Mouse (Mus musculus) myocyte (in vitro differentiated cells): ENCODE measurements around the gene Odc1. TPM values are rescaled to one million over a fixed set of nuclear protein-coding genes. Genes with fewer than 3 reads are reported as not detected.

ENCODE experiments used
- H3K27me3 ChIP-seq: one replicate; pipeline ENCODE4 v1.6.1; 2011; ENCODE audit not compliant: control insufficient read depth, insufficient read depth, insufficient read length
- H3K36me3 ChIP-seq: one replicate; pipeline ENCODE4 v1.6.1; 2011; ENCODE audit not compliant: control insufficient read depth, insufficient read depth
- H3K4me2 ChIP-seq: one replicate; pipeline ENCODE4 v1.6.1; 2011; ENCODE audit warnings: low read depth, control low read depth
- H3K4me3 ChIP-seq: one replicate; pipeline ENCODE4 v1.5.1; 2011; ENCODE audit warnings: mild to moderate bottlenecking, control low read depth, moderate library complexity
- H3K79me2 ChIP-seq: one replicate; pipeline ENCODE4 v1.6.1; 2011; ENCODE audit not compliant: control insufficient read depth, insufficient read depth
- H3ac ChIP-seq: one replicate; pipeline ENCODE4 v1.6.1; 2011; ENCODE audit not compliant: control insufficient read depth, insufficient read length
- CEBPB ChIP-seq: IDR thresholded peaks from 2 replicates; pipeline ENCODE4 v1.6.1; 2011; ENCODE audit warnings: mild to moderate bottlenecking, moderate library complexity; ENCODE audit not compliant: poor library complexity, insufficient read depth, severe bottlenecking
- E2F4 ChIP-seq: IDR thresholded peaks from one replicate; pipeline ENCODE4 v1.6.1; 2011; ENCODE audit warnings: mild to moderate bottlenecking, control low read depth, moderate library complexity; ENCODE audit not compliant: insufficient read depth
- MAX ChIP-seq: IDR thresholded peaks from one replicate; pipeline ENCODE4 v1.6.1; 2011; ENCODE audit warnings: low read depth, mild to moderate bottlenecking, control low read depth
- MYOD1 ChIP-seq, 3 experiments: IDR thresholded peaks; one replicate each; pipeline ENCODE4 v1.6.1; 2011; ENCODE audit warnings: control low read depth in 2 of 3, low read depth in 2 of 3, mild to moderate bottlenecking in 2 of 3, moderate library complexity in 1 of 3; ENCODE audit not compliant: insufficient read length in 2 of 3, control insufficient read depth in 1 of 3
- MYOG ChIP-seq, 3 experiments: IDR thresholded peaks; one replicate each; pipeline ENCODE4 v1.6.1; 2011; ENCODE audit warnings: control low read depth in 2 of 3, low read depth in 2 of 3, mild to moderate bottlenecking in 2 of 3; ENCODE audit not compliant: insufficient read length in 2 of 3, control insufficient read depth in 1 of 3, insufficient read depth in 1 of 3
- POLR2A ChIP-seq: IDR thresholded peaks from one replicate; pipeline ENCODE4 v1.6.1; 2011; ENCODE audit warnings: low read depth, mild to moderate bottlenecking, control low read depth, moderate library complexity; ENCODE audit not compliant: insufficient read length
- POLR2AphosphoS2 ChIP-seq: IDR thresholded peaks from one replicate; pipeline ENCODE4 v1.6.1; 2011; ENCODE audit warnings: low read depth, control low read depth; ENCODE audit not compliant: insufficient read length
- REST ChIP-seq: IDR thresholded peaks from one replicate; pipeline ENCODE4 v1.6.1; 2011; ENCODE audit warnings: mild to moderate bottlenecking, control low read depth, moderate library complexity; ENCODE audit not compliant: insufficient read depth, insufficient read length
- SRF ChIP-seq: IDR thresholded peaks from one replicate; pipeline ENCODE4 v1.6.1; 2011; ENCODE audit warnings: low read depth; ENCODE audit not compliant: control insufficient read depth, insufficient read length
- TCF12 ChIP-seq: IDR thresholded peaks from one replicate; pipeline ENCODE4 v1.6.1; 2011; ENCODE audit warnings: mild to moderate bottlenecking, control low read depth; ENCODE audit not compliant: poor library complexity, insufficient read depth, severe bottlenecking
- TCF3 ChIP-seq: IDR thresholded peaks from one replicate; pipeline ENCODE4 v1.6.1; 2011; ENCODE audit warnings: low read depth, control low read depth; ENCODE audit not compliant: insufficient read length
- USF1 ChIP-seq: IDR thresholded peaks from one replicate; pipeline ENCODE4 v1.6.1; 2011; ENCODE audit warnings: low read depth, mild to moderate bottlenecking, control low read depth, moderate library complexity
- polyA plus RNA-seq: library from polyadenylated mRNA; unstranded; fragments of >200 nt; fragmentation: generic; extraction: Trizol; gene quantifications from one replicate; pipeline ENCODE4 v1.2.1, GENCODE M21; 2012; ENCODE audit warnings: missing spikeins

Gene Odc1
- polyA plus RNA-seq, 1 experiment: 199 TPM

GRCm38 (mm10) chr12:17529180-17529579, 15.4 kb upstream of the Odc1 start:
- Histone ChIP-seq H3K27me3 (peaks cover 5% of the 10 kb centered on the region), H3ac (no peak overlapping the region), H3K4me2 (no peak overlapping the region), H3K4me3 (no peak overlapping the region), H3K36me3 (no peaks in the 10 kb centered on the region), H3K79me2 (no peaks in the 10 kb centered on the region)
- TF ChIP-seq POLR2A: no peak
- TF ChIP-seq TCF3: no peak
- TF ChIP-seq E2F4: no peak
- no peak for TF ChIP-seq MAX
- TF ChIP-seq MYOD1 (IDR thresholded peaks at IDR 0.05; ENCODE audit: control insufficient read depth in 1 of 3, insufficient read length in 2 of 3, low read depth in 2 of 3): peak in 1 of 3 experiments; percentile 10
- TF ChIP-seq POLR2AphosphoS2: no peak
- TF ChIP-seq TCF12: no peak
- TF ChIP-seq SRF: no peak

DNA sequence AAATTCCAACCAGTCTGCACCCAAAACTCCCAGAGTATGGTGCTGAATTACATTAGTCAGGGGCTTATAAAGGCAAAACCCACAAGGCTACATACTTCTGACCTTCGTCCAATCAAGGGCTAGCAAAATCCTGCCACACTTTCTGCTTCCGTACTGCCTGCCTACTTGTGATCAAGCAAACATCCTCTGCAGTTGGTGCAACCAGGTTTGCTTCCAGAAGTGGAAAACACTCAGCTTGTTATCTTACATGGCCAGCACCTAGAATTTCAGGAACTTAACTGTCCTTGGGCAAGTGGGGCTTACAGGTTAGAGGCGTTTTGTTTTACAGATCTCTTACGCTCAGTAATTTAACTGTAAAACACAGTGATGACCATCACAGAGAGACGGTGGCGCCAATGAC, 14.9 kb upstream of the Odc1 start:
- H3K36me3 ChIP-seq: no peaks in the 10 kb centered on the region
- no peak for TF ChIP-seq TCF12
- no peak for TF ChIP-seq MYOD1 (IDR thresholded peaks at IDR 0.05; ENCODE audit: control insufficient read depth in 1 of 3, insufficient read length in 2 of 3, low read depth in 2 of 3)
- H3K79me2 ChIP-seq: no peaks in the 10 kb centered on the region
- peaks cover 5% of the 10 kb centered on the region for H3K27me3 ChIP-seq
- H3K4me2 ChIP-seq: no peak overlapping the region
- no peak overlapping the region for H3K4me3 ChIP-seq
- no peak overlapping the region for H3ac ChIP-seq

DNA sequence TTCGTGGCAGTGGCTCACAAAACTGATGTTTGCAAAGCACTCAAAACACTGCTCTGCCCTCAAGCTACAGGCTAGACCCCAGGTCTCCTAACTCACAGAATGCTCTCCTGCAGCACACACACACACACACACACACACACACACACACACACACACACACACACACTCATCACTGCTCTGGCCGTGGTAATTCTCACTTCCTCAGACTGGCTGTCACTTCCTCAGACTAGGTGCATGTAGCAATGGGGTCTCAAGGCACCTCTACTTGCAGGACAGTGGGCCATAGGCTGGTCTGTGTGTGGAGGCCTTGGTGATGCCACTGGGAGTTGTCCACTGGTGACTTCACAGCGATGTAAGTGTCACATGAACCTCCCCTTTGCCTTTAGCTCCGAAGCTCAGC, 13.8 kb upstream of the Odc1 start:
- Histone ChIP-seq H3K36me3 (no peaks in the 10 kb centered on the region), H3K4me3 (no peak overlapping the region), H3ac (no peak overlapping the region), H3K27me3 (peaks cover 5% of the 10 kb centered on the region), H3K79me2 (no peaks in the 10 kb centered on the region), H3K4me2 (no peak overlapping the region)
- TF ChIP-seq MAX: no peak
- TF ChIP-seq TCF12: no peak
- TF ChIP-seq MYOG (IDR thresholded peaks at IDR 0.05; ENCODE audit: control insufficient read depth in 1 of 3, insufficient read depth in 1 of 3, insufficient read length in 2 of 3, low read depth in 2 of 3): no peak
- TF ChIP-seq MYOD1 (IDR thresholded peaks at IDR 0.05; ENCODE audit: control insufficient read depth in 1 of 3, insufficient read length in 2 of 3, low read depth in 2 of 3): no peak
- no peak for TF ChIP-seq USF1
- no peak for TF ChIP-seq E2F4
- TF ChIP-seq POLR2AphosphoS2: no peak
- TF ChIP-seq TCF3: no peak
- TF ChIP-seq REST: no peak
- no peak for TF ChIP-seq SRF
- no peak for TF ChIP-seq CEBPB
- no peak for TF ChIP-seq POLR2A

GRCm38 (mm10) chr12:17536222-17536621, 8.4 kb upstream of the Odc1 start:
- Histone ChIP-seq H3K79me2 (no peaks in the 10 kb centered on the region), H3ac (no peak overlapping the region), H3K27me3 (peaks cover 6% of the 10 kb centered on the region), H3K4me3 (no peak overlapping the region), H3K36me3 (no peaks in the 10 kb centered on the region), H3K4me2 (no peak overlapping the region)
- TF ChIP-seq USF1 (no peak), POLR2A (no peak), MYOD1 (IDR thresholded peaks at IDR 0.05; ENCODE audit: control insufficient read depth in 1 of 3, insufficient read length in 2 of 3, low read depth in 2 of 3) (no peak), SRF (no peak), MAX (no peak), E2F4 (no peak), TCF3 (no peak), CEBPB (no peak), POLR2AphosphoS2 (no peak), REST (no peak), TCF12 (no peak), MYOG (IDR thresholded peaks at IDR 0.05; ENCODE audit: control insufficient read depth in 1 of 3, insufficient read depth in 1 of 3, insufficient read length in 2 of 3, low read depth in 2 of 3) (no peak)

DNA sequence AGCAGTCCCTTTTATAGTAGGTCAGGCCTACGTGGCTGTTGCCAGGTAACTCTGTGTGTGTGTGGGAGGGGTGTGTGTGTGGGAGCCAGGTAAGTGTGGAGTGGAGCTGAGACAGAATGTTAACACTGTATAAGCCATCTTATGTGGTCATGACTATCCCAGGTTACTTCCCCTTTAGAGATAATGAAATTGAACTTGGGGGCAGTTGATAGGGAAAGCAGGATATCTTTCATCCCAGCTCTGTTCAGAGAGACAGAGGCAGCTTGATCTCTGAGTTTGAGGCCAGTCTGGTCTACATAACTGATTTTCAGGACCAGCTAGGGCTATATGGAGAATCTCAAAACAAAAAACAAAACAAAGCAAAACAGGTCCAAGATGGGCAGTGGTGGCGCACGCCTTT, 7.4 kb upstream of the Odc1 start:
- TF ChIP-seq POLR2AphosphoS2 (no peak), TCF3 (no peak), REST (no peak), POLR2A (no peak), SRF (no peak), MYOD1 (IDR thresholded peaks at IDR 0.05; ENCODE audit: control insufficient read depth in 1 of 3, insufficient read length in 2 of 3, low read depth in 2 of 3) (no peak), MYOG (IDR thresholded peaks at IDR 0.05; ENCODE audit: control insufficient read depth in 1 of 3, insufficient read depth in 1 of 3, insufficient read length in 2 of 3, low read depth in 2 of 3) (no peak), USF1 (no peak), MAX (no peak)
- H3K4me2 ChIP-seq: no peak overlapping the region
- no peaks in the 10 kb centered on the region for H3K79me2 ChIP-seq
- no peak overlapping the region for H3ac ChIP-seq
- no peaks in the 10 kb centered on the region for H3K36me3 ChIP-seq
- H3K4me3 ChIP-seq: no peak overlapping the region
- H3K27me3 ChIP-seq: peaks cover 6% of the 10 kb centered on the region
